Mouse (Mus musculus) bone marrow, adult 2 months (tissue): ENCODE results near the gene Slc35c2. TPM values are rescaled to one million over a fixed set of nuclear protein-coding genes. Genes with fewer than 3 reads are reported as not detected.

ENCODE experiments used
- H3K27ac ChIP-seq: fragments of 200-500 bp; 2 replicates; pipeline ENCODE4 v1.5.1; 2012; ENCODE audit warnings: low read depth, mild to moderate bottlenecking, control low read depth, inconsistent platforms, low read length; ENCODE audit not compliant: control insufficient read depth, poor library complexity, insufficient read depth
- H3K4me1 ChIP-seq: fragments of 200-500 bp; 2 replicates; pipeline ENCODE4 v1.6.1; 2011; ENCODE audit warnings: low read length; ENCODE audit not compliant: control insufficient read depth, insufficient read depth
- H3K4me3 ChIP-seq: fragments of 200-500 bp; replicated peaks from 2 replicates; pipeline ENCODE3; 2011; ENCODE audit warnings: mild to moderate bottlenecking, low read depth, low read length, control low read depth; ENCODE audit not compliant: control insufficient read depth
- CTCF ChIP-seq: fragments of 200-500 bp; IDR thresholded peaks from 2 replicates; pipeline ENCODE4 v1.5.1; 2011; ENCODE audit warnings: low read length, control low read depth; ENCODE audit not compliant: control insufficient read depth, insufficient read depth
- POLR2A ChIP-seq: fragments of 200-500 bp; IDR thresholded peaks from 2 replicates; pipeline ENCODE4 v1.6.1; 2011; ENCODE audit warnings: low read depth, mild to moderate bottlenecking, control low read depth, low read length, borderline replicate concordance; ENCODE audit not compliant: control insufficient read depth
- WGBS: fragments of 180-500 bp; shearing (Covaris S2); methylation state at CpG from one replicate; pipeline ENCODE4 v1.1.7; 2018; 5-methylcytosine and 5-hydroxymethylcytosine counted together
- polyA plus RNA-seq: library from polyadenylated mRNA; stranded (reverse); fragments of >200 nt; gene quantifications from 2 replicates; pipeline ENCODE4 v1.2.4, GENCODE M21; 2011; ENCODE audit warnings: low replicate concordance; ENCODE audit not compliant: missing spikeins, insufficient read depth, insufficient read length

Gene Slc35c2
- polyA plus RNA-seq, 1 experiment, result 79.2 TPM

DNA sequence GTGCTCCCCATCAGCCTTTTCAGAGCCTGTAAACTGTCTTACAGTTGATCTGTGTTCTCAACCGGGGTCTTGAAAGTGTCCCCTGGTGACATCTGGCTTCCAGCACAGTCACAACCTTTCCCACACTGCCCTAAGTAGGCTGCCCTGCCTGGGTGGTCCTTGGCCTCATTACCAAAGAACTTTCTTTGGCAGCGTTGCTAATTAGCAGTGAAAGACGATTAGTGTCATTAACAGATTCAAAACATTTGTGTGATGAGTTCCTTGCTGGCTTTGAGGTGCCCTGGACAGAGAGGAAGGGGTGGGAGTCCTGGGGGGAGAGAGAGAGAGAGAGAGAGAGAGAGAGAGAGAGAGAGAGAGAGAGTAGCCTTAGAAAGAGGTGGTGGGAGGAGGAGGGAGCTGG, 38.7 kb downstream of the Slc35c2 start:
- H3K27ac ChIP-seq, result no peak overlapping the region
- peaks cover 2% of the 10 kb centered on the region; the same call in 1 of the 2 replicates for H3K4me1 ChIP-seq
- TF ChIP-seq POLR2A, result no peak
- no peak for TF ChIP-seq CTCF
- WGBS, result 59% methylated on average over 3 of the region's 3 CpGs
- no peak overlapping the region for H3K4me3 ChIP-seq

DNA sequence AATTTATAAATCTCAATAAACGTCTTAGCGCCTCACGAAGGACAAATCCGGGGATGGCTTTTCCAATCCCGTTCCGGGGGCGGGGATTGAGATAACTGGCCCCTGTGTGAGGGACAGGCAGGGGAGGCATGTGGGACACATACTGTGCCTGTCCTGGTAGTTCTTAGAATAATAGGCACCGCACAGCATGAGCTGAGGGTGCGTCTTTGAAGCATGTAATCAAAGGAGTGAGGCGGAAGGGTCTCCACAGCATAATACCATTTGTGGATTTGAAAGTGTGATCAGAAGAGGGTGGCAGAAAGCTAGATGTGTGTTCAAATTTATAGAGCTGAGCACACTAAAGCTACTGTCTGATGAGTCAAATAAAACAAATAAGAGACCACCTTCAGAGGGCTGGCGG, 41.3 kb downstream of the Slc35c2 start:
- Histone ChIP-seq H3K4me3 (no peak overlapping the region), H3K27ac (no peak overlapping the region), H3K4me1 (peaks cover 2% of the 10 kb centered on the region; the same call in 1 of the 2 replicates)
- TF ChIP-seq POLR2A (no peak), CTCF (no peak)
- 74% methylated on average over 11 of the region's 11 CpGs for WGBS

DNA sequence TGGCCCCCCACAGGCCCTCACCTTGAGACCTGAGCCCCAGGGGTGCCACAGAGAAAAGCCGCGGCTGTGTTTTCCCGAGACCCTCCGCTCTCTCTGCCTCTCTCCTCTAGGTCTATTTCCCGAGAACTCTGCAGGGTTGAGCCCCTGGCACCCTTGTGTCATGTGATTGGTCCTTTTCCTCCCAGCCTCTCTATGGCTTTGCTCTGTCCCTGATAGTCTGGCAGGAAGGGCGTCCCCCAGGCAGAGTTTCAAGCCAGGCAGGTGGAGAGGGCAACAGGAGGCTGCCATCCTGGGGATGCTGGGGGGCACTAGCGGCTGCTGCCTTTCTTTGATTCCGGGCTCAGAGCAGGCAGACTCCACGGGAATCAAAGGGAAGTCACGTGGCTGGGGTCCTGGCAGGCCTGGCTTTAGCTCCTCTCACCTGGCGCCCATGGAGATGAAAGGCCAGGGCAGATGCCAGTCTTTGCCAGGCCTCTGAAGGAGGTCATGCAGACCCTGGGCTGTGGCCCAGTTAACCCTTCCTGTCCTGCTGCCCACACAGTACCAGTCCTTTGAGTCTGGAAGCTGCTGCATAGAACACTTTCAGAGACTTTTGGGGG, 44.4 kb downstream of the Slc35c2 start:
- Histone ChIP-seq H3K4me1 (no peaks in the 10 kb centered on the region), H3K4me3 (no peak overlapping the region), H3K27ac (no peak overlapping the region)
- TF ChIP-seq POLR2A (no peak), CTCF (no peak)
- WGBS, result 35% methylated on average over 11 of the region's 11 CpGs

DNA sequence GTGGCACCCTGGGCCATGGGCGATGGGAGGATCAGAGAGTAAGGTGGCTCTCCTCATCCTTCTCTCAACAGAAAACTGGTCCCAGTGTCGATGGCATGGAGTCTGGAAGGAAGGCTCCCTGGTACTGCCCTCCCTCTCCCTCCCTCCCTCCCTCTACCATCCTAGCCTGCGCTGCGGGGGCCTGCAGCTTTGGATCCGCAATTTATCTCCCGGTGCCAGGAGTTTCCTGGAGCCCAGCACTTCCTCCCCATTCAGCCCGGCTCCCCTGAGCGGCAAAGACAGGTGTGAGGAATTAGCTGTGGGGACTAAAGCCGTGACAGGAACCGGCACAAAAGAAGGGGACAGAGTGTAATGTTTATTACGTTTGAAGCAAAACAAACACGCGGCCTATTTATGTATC, 45.1 kb downstream of the Slc35c2 start:
- Histone ChIP-seq H3K4me1 (no peaks in the 10 kb centered on the region), H3K4me3 (no peak overlapping the region), H3K27ac (no peak overlapping the region)
- TF ChIP-seq POLR2A (no peak), CTCF (no peak)
- whole genome bisulfite sequencing, result 16% methylated on average over 13 of the region's 13 CpGs

DNA sequence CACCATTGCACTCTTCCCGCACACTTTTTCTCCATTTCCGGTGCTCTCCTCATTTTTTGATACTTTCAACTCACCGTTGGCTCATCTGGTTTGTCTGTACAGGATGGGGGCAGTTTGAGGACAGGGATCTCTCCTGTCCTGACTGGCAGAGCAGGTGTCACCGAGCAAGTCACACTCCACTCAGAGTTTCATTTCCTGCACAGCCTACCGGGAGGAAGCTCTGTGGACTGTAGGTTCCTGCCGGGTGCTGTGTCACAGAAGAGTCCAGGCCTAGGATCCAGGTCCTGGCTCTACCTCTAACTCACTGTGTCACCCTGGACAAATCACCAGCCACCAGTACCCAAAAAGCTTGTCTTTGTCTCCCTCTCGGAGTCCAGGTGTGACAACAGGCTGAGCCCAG, 45.9 kb downstream of the Slc35c2 start:
- H3K4me3 ChIP-seq, result no peak overlapping the region
- H3K4me1 ChIP-seq, result no peaks in the 10 kb centered on the region
- WGBS, result 9% methylated on average over 7 of the region's 7 CpGs
- TF ChIP-seq POLR2A (no peak), CTCF (no peak)
- H3K27ac ChIP-seq, result no peak overlapping the region

DNA sequence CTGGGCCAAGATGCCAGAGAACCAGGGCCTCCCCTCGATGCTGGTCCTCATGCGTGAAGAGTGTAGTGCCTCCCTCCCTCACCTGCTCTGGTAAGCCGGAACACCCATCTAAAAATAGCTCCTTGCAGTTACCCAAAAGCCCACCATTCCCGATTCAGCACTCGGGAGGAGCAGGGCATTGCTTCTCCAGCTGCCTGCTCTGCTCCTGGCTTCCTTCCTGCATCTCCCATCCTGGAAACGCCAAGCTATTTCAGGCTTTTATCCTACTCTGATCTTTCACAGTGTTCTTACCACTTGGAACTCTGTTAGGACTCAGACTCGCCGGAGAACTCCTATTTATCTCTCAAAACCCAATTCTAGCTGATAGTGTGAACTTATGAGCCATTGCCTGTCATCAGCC, 47.3 kb downstream of the Slc35c2 start:
- no peak overlapping the region for H3K4me3 ChIP-seq
- no peak for TF ChIP-seq CTCF
- TF ChIP-seq POLR2A, result no peak
- 28% methylated on average over 8 of the region's 8 CpGs for WGBS
- H3K27ac ChIP-seq, result no peak overlapping the region
- no peaks in the 10 kb centered on the region for H3K4me1 ChIP-seq

DNA sequence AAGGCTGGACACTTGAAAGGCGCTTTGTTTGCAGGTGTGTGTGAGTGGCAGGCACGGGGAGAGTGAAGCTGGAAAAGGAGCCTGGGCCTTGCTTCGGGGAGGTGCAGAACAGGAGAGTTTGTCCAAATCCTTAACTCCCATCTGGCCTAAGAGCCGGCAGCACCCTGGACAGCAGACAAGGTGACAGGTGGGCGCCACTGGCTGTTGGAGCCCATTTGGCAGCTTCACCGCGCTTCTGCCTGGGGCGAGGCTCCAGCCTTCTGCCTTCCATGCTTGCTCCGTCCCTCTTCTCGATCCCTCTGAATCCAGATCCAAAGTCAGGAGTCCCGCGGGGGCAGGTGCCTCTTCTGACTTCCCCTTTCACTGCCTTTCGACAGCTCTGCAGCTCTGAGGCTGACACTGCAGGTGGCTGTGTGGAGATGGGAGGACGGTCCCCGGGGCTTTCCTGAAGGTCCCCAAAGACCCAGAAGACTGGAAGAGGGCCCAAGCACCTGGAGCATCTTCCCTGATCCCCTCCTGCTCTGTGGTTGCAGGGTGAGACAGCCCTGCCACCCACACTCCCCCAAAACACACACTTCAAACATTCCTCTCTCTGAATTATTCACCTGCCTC, 48.0 kb downstream of the Slc35c2 start:
- no peak overlapping the region for H3K4me3 ChIP-seq
- no peaks in the 10 kb centered on the region for H3K4me1 ChIP-seq
- TF ChIP-seq CTCF, result no peak
- no peak for TF ChIP-seq POLR2A
- no peak overlapping the region for H3K27ac ChIP-seq
- 12% methylated on average over 15 of the region's 15 CpGs for WGBS

DNA sequence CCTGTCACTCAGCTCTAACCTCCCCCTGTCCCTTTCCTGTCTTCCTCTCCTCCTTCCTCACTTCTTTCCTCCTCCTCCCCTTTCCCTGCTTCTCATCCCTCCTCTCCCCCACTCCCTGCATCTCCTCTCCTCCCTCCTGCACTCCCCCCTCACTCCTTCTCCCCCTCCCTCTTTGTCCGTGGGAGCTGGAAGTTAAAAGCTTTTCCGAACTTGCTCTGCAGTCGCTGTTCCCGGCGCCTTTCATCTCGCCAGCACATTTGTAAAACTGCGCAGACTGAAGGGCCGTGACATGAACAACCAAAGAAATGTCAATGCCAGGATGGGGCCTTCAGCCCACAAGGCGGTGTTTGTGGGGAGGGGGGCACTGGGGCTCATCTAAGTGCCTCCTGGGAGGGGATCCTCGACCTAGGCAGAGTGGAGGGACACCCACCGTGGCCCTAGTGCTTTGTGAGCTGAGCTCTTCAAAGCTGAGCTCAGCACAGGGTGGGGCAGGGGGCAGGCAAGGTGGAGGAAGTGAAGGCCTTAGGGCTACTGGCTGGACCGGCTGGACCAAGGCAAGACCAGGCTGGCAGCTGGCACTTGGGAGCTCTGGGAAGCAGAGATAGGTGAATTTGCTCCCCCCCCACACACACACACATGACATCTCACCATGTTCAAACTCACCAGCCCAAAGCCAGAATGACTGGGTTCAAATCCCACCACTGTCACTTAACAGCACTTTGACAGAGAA, 49.1 kb downstream of the Slc35c2 start:
- TF ChIP-seq POLR2A, result no peak
- H3K4me1 ChIP-seq, result no peaks in the 10 kb centered on the region
- no peak overlapping the region for H3K27ac ChIP-seq
- H3K4me3 ChIP-seq, result no peak overlapping the region
- 32% methylated on average over 12 of the region's 12 CpGs for WGBS

DNA sequence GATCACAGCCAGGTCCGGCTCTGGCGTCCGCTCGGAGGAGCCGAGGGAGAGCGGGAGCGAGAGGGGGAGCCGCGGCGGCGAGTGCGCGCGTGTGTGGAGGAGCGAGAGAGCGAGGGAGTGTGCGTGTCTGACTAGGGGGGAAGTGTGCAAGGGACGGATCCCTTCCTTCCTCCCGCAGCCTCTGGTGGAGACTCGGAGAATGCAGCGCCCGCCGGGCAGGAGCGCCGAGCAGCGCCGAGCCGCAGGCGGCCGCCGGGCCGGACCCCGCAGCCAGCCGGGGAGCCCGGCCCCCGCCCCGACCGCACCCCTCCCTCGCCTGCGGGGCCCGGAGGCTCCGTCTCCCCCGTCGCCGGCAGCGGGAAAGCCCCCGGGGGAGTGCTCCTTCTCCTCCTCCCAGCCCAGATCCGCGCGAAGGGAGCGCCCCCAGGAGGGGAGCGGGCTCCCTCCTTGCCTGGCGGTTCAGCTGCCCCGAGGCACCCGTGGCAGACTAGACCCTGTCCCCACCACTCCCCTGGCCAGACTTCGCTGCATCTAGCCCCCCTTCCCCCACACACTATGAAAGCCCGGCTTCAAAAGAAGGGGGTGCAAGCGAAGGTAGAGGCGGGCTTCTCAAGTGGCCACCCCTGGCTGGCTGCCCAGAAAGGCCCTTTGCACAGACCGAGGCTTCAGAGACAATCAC, 52.9 kb downstream of the Slc35c2 start, which contains the start of gene Cdh22:
Cdh22 (minus strand) TSS at position 241 of the 679 bp plus-strand sequence.
- Histone ChIP-seq H3K4me3 (no peak within 1 kb of the TSS), H3K4me1 (no peaks in the 10 kb centered on the region), H3K27ac (no peak within 1 kb of the TSS)
- WGBS, result under 1% methylated on average over 58 of the region's 60 CpGs
- TF ChIP-seq POLR2A (no peak), CTCF (0 out of 2 replicates have a peak, but pooled peaks have one; percentile 9)
